Mouse (Mus musculus) limb, embryonic 10.5 days (tissue): Measurements from ENCODE around the gene Fbxo17. TPM values are rescaled to one million over a fixed set of nuclear protein-coding genes. Genes with fewer than 3 reads are reported as not detected.

Experiments used
- DNase-seq: peaks from one replicate; pipeline ENCODE4 v3.0.0-alpha.2; 2017; ENCODE audit warnings: low spot score
- H3K27ac ChIP-seq: fragments of 300-500 bp; sonication (generic); 2 replicates; pipeline ENCODE4 v1.5.1; 2016; ENCODE audit warnings: mild to moderate bottlenecking
- H3K27me3 ChIP-seq: fragments of 300-500 bp; sonication (generic); 2 replicates; pipeline ENCODE4 v1.6.1; 2016; ENCODE audit warnings: low read depth, mild to moderate bottlenecking; ENCODE audit not compliant: poor library complexity, severe bottlenecking
- H3K36me3 ChIP-seq: fragments of 300-500 bp; sonication (generic); 2 replicates; pipeline ENCODE4 v1.6.1; 2016; ENCODE audit warnings: mild to moderate bottlenecking, moderate library complexity
- H3K4me1 ChIP-seq: fragments of 300-500 bp; sonication (generic); 2 replicates; pipeline ENCODE4 v1.6.1; 2016
- H3K4me3 ChIP-seq: fragments of 300-500 bp; sonication (generic); 2 replicates; pipeline ENCODE4 v1.5.1; 2016; ENCODE audit warnings: mild to moderate bottlenecking, moderate library complexity
- H3K9me3 ChIP-seq: fragments of 300-500 bp; sonication (generic); replicated peaks from 2 replicates; pipeline ENCODE4 v1.6.1; 2016; ENCODE audit warnings: mild to moderate bottlenecking
- WGBS: fragments of 180-500 bp; shearing (Covaris S2); methylation state at CpG from one replicate; pipeline ENCODE4 v1.1.7; 2016; 5-methylcytosine and 5-hydroxymethylcytosine counted together
- polyA plus RNA-seq: library from polyadenylated mRNA; unstranded; fragments of >200 nt; fragmentation: Nextera tagmentation; extraction: Ambion mirVana; gene quantifications from 2 replicates; pipeline ENCODE4 v1.2.1, GENCODE M21; 2016

Fbxo17 gene
- polyA plus RNA-seq, 1 experiment from 2014 or later, result 16.1 TPM

DNA sequence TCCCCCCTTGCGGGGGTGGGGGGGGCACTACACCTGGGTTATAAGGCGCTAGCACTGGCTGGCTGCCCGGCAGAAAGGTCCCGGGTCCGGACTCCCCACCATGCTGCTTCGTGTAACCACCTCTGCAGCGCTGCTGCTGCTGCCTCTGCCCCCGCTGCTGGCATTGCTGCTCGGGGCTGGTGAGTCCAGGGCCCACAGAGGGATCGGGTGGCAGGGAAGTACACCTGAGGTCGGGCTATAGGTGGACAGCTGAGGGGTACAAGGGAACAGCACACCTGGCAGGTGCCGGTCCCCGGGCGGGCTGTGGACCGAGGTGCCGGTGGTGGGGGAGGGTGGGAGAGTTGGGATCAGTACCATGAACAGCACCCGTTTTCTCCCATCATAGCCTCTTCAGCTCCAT lies 39.5 kb downstream of the Fbxo17 start, which contains the start of gene Ccer2:
Ccer2 (plus strand) TSS at position 96 of the 400 bp plus-strand sequence.
- Histone ChIP-seq H3K4me1 (peaks cover 10% of the 10 kb centered on the region), H3K36me3 (peaks cover 64% of the 10 kb centered on the region), H3K27me3 (peaks cover 24% of the 10 kb centered on the region), H3K9me3 (no peaks in the 10 kb centered on the region), H3K27ac (no peak within 1 kb of the TSS), H3K4me3 (peak within 1 kb of the TSS; percentile 25; the same call in 1 of the 2 replicates)
- peak; percentile 47 for DNase-seq
- WGBS, result 4% methylated on average over 17 of the region's 17 CpGs

- 85% methylated on average over 13 of the region's 13 CpGs for WGBS
- no peak overlapping the region for H3K27ac ChIP-seq
- peaks cover 10% of the 10 kb centered on the region for H3K4me1 ChIP-seq
- peaks cover 61% of the 10 kb centered on the region for H3K36me3 ChIP-seq
- H3K4me3 ChIP-seq, result no peak overlapping the region
- H3K9me3 ChIP-seq, result no peaks in the 10 kb centered on the region
- DNase-seq, result no peak
- H3K27me3 ChIP-seq, result peaks cover 24% of the 10 kb centered on the region
These were observed 42.0 kb downstream of the Fbxo17 start for GRCm38 (mm10) chr7:28758623-28759022.

DNA sequence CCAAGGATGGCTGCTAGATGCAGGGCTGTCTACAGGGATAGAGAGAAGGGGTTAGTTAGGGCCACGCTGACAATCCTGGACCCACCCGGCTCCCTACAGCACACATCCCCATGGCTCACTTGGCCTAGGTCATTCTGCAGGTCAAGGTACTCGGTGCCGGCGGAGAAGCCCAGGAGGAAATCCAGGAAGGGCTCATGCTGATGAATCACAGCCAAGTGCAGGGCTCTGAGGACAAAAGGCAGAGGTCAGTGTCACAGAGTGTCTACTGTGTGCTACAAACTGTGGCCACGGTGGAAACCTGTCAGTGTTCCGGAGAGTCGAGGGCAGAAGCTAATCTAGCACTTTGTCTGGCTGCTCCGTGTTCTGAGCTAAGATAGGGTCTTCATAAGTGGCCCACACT lies 45.3 kb downstream of the Fbxo17 start:
- Histone ChIP-seq H3K4me1 (peaks cover 16% of the 10 kb centered on the region), H3K36me3 (peaks cover 51% of the 10 kb centered on the region), H3K4me3 (no peak overlapping the region), H3K27me3 (peaks cover 5% of the 10 kb centered on the region), H3K9me3 (no peaks in the 10 kb centered on the region), H3K27ac (no peak overlapping the region)
- no peak for DNase-seq
- WGBS, result 93% methylated on average over 9 of the region's 9 CpGs

- WGBS, result 86% methylated on average over 6 of the region's 6 CpGs
- Histone ChIP-seq H3K27ac (no peak overlapping the region), H3K36me3 (peaks cover 29% of the 10 kb centered on the region), H3K4me1 (peaks cover 27% of the 10 kb centered on the region), H3K9me3 (no peaks in the 10 kb centered on the region), H3K27me3 (no peaks in the 10 kb centered on the region), H3K4me3 (peak overlapping the region; percentile 83)
- DNase-seq, result no peak
These were observed 48.6 kb downstream of the Fbxo17 start for GRCm38 (mm10) chr7:28765211-28765610.

DNA sequence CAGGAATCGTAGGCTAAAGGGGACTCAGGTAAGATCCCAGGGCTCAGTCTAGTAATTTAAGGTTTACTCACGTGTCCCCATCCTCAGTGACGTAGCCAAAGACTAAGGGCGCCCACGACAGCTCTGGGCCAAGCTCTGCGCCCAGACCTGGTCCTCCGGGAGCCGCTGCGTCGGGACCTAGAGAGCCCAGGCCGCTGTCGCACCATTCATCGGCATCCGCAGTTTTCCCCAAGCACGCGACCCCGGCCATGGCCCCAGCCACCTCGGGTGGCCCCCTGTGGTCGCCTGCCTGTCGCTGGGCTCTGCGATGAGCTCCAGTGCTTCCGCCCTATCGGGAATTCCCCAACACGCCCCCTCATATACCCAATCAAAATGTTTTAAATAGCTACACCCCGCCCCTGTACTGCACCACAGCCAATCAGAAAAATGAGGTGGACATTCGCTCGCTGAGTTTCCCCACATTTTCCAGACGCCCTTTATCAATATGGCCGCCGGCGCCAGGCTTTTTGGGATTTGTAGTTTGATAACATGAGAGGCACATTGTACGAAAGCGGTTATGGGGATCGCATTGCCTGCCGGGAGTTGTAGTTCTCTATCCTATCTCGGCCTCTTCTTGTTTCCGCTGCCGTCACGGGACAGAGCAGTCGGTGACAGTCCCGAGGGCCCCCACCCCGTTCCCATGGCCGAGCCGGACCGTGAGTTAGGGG lies 49.7 kb downstream of the Fbxo17 start, which contains the start of gene Sirt2:
Sirt2 (plus strand) TSS at position 563 of the 707 bp plus-strand sequence.
- Histone ChIP-seq H3K4me3 (peak within 1 kb of the TSS; percentile 83), H3K27me3 (no peaks in the 10 kb centered on the region), H3K36me3 (peaks cover 17% of the 10 kb centered on the region), H3K9me3 (no peaks in the 10 kb centered on the region), H3K4me1 (peaks cover 27% of the 10 kb centered on the region), H3K27ac (peak within 1 kb of the TSS; percentile 81)
- under 1% methylated on average over 45 of the region's 45 CpGs for WGBS
- DNase-seq, result peak; percentile 91

GRCm38 (mm10) chr7:28766910-28767309 lies 50.3 kb downstream of the Fbxo17 start:
- 8% methylated on average over 14 of the region's 14 CpGs for WGBS
- no peaks in the 10 kb centered on the region for H3K9me3 ChIP-seq

GRCm38 (mm10) chr7:28767462-28767965 lies 50.9 kb downstream of the Fbxo17 start, which contains the start of gene Nfkbib:
Nfkbib (minus strand) TSS chr7:28767512.
- H3K9me3 ChIP-seq, result no peaks in the 10 kb centered on the region
- H3K27ac ChIP-seq, result peak within 1 kb of the TSS; percentile 81
- 67% methylated on average over 7 of the region's 7 CpGs for WGBS

More at GRCm38 (mm10) chr7:28766910-28767309, 50.3 kb downstream of the Fbxo17 start:
- peaks cover 27% of the 10 kb centered on the region for H3K4me1 ChIP-seq
- peaks cover 12% of the 10 kb centered on the region for H3K36me3 ChIP-seq
- peak overlapping the region; percentile 78 for H3K27ac ChIP-seq
- H3K27me3 ChIP-seq, result no peaks in the 10 kb centered on the region
- DNase-seq, result no peak
- H3K4me3 ChIP-seq, result peak overlapping the region; percentile 83

DNA sequence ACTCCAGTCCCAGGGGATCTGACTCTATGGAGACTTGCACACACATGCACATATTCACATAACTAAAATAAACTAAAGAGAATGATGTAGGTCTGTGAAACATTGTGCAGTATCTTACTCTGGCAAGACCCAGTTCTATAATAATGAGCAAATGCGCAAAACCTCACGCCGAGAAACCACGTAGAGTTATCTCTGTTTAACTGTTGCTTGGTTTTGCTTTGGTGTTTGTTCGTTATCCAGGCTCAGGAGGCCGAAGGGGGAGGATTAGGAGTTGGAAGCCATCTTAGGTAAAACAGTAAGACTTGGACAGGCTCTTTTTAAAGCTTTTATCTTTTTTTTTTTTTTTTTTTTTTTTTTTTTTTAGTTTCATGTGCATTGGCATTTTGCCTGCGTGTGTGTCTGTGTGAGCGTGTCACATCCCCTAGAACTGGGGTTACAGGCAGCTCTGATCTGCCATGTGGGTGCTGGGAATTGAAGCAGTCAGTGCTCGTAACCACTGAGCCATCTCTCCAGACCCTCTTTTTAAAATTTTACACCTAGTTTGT lies 52.9 kb downstream of the Fbxo17 start:
- no peaks in the 10 kb centered on the region for H3K9me3 ChIP-seq
- 95% methylated on average over 9 of the region's 9 CpGs for WGBS
- no peaks in the 10 kb centered on the region for H3K27me3 ChIP-seq
- peaks cover 21% of the 10 kb centered on the region for H3K36me3 ChIP-seq
- H3K4me1 ChIP-seq, result peaks cover 27% of the 10 kb centered on the region
- no peak overlapping the region for H3K4me3 ChIP-seq
- no peak overlapping the region for H3K27ac ChIP-seq
- no peak for DNase-seq

More at GRCm38 (mm10) chr7:28767462-28767965, 50.9 kb downstream of the Fbxo17 start, which contains the start of gene Nfkbib:
- no peak for DNase-seq
- peaks cover 27% of the 10 kb centered on the region for H3K4me1 ChIP-seq
- peak within 1 kb of the TSS; percentile 83 for H3K4me3 ChIP-seq
- H3K27me3 ChIP-seq, result no peaks in the 10 kb centered on the region
- peaks cover 12% of the 10 kb centered on the region for H3K36me3 ChIP-seq

- 92% methylated on average over 3 of the region's 3 CpGs for WGBS
- Histone ChIP-seq H3K4me3 (no peak overlapping the region), H3K36me3 (peaks cover 27% of the 10 kb centered on the region), H3K27ac (no peak overlapping the region), H3K9me3 (no peaks in the 10 kb centered on the region), H3K27me3 (no peaks in the 10 kb centered on the region), H3K4me1 (peaks cover 21% of the 10 kb centered on the region)
- DNase-seq, result no peak
These were observed 53.7 kb downstream of the Fbxo17 start for GRCm38 (mm10) chr7:28770309-28770708.

DNA sequence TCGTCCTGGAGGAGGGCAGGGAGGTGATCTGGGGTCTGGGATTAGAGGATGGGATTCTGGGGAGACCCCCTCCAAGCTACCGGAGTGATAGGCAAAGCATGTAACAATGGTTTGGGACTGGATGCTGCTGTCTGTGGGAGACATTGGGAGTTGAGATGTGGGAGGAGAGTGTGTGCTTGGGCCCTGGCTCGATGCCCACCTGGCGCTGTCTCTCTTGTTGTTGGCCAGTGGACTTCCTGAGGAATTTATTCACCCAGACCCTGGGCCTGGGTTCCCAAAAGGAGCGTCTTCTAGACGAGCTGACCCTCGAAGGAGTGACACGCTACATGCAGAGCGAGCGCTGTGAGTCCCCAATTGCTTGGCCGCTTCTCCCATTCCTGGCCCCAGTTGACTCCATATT lies 55.3 kb downstream of the Fbxo17 start:
- Histone ChIP-seq H3K27ac (no peak overlapping the region), H3K9me3 (no peaks in the 10 kb centered on the region), H3K4me3 (no peak overlapping the region), H3K27me3 (no peaks in the 10 kb centered on the region), H3K36me3 (peaks cover 34% of the 10 kb centered on the region), H3K4me1 (peaks cover 11% of the 10 kb centered on the region)
- 93% methylated on average over 11 of the region's 11 CpGs for WGBS
- DNase-seq, result no peak

DNA sequence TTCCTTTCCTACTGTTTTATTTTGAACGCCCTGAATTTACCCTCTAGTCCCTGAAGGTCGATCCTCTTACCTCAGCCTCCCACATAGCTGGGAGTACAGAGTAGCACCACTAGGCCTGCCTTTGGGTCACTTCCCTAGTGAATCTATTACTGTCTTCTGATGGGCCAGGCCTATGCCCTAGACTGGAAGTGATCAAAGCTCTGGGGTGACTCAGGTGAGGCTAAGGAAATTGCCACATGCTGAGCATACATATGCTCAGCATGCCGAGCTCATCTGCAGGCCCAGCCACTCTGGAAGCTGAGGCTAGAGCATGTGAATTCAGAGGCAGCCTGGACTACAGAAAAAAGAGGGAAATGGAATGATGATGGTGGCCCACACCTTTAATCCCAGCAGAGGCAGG lies 56.6 kb downstream of the Fbxo17 start:
- H3K27me3 ChIP-seq, result no peaks in the 10 kb centered on the region
- H3K36me3 ChIP-seq, result peaks cover 44% of the 10 kb centered on the region
- H3K9me3 ChIP-seq, result no peaks in the 10 kb centered on the region
- H3K4me3 ChIP-seq, result no peak overlapping the region
- H3K27ac ChIP-seq, result no peak overlapping the region
- DNase-seq, result no peak
- no peaks in the 10 kb centered on the region for H3K4me1 ChIP-seq
- WGBS, result 82% methylated on average over 3 of the region's 3 CpGs

- H3K9me3 ChIP-seq, result no peaks in the 10 kb centered on the region
- no peaks in the 10 kb centered on the region for H3K27me3 ChIP-seq
- H3K36me3 ChIP-seq, result peaks cover 48% of the 10 kb centered on the region
- peak overlapping the region; percentile 9; the same call in 1 of the 2 replicates for H3K27ac ChIP-seq
- H3K4me3 ChIP-seq, result no peak overlapping the region
- 84% methylated on average over 12 of the region's 12 CpGs for WGBS
- DNase-seq, result no peak
- no peaks in the 10 kb centered on the region for H3K4me1 ChIP-seq
These were observed 57.6 kb downstream of the Fbxo17 start for GRCm38 (mm10) chr7:28774164-28774563.

DNA sequence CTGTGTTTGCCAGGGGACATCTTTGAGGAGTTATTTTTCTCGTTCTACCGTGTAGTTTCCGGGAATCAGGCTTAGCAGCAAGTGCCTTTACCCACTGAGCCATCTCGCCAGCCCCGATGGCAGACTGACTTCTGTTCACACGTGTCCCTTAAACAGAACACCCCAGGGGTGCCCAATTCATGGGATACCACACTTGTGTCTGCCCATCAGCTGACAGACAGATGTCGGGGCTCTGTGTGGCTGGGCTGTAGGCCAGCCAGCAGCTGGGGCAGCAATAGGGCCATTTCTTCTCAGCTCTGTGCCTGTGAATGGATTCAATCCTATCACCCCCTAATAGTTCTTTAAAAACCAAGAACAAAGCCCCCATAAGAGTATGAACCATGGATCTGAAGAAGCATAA lies 58.5 kb downstream of the Fbxo17 start:
- DNase-seq, result no peak
- H3K4me1 ChIP-seq, result peaks cover 1% of the 10 kb centered on the region
- no peak overlapping the region for H3K27ac ChIP-seq
- 92% methylated on average over 7 of the region's 7 CpGs for WGBS
- H3K36me3 ChIP-seq, result peaks cover 48% of the 10 kb centered on the region
- no peaks in the 10 kb centered on the region for H3K9me3 ChIP-seq
- no peaks in the 10 kb centered on the region for H3K27me3 ChIP-seq
- H3K4me3 ChIP-seq, result no peak overlapping the region; the same call in 1 of the 2 replicates
